Mouse (Mus musculus): ENCODE data around the gene Cav2. TPM values are rescaled to one million over a fixed set of nuclear protein-coding genes. Genes with fewer than 3 reads are reported as not detected.

Gene Cav2
- polyA plus RNA-seq, 1 experiment from 2014 or later = 49.5 TPM

DNA sequence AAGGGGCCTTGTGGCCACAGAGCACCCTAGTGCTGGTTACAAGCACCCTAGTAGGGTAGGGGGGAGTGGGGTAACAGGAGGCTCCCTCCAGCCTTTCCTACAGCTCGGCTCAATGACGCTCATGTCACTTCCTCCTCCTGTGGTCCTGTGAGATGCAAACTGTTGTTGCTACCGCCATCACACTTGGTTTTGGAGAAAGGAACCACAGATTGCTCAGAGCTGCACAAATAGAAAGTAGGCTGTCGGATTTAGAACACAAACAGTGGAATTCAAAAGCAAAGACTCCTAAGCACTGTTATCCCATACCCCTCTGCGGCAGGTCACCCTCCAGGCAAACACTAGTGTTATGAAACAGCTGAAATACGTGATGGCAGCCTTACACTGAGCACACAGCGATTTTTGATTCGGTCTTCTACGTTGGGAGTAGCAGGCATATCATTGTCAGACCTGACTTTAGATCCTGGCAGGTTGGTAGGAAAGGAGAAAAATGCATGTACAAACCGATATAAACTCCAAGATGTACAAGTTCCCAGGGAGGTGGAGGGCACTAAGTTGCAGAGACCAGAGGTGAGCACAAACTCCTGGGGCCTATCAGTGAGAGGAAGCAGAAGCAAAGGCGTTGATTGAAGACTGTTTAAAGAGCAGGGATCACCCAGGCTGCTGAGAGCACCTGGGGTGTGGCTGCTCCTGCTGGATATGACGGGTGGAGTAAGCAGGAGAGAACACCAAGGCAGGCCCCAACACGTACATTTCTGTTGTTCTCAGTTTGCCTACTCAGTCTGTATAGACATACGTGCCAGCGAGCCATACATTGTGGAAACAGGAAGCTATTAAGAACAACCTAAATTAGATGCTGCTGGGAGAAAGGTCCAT, 35.5 kb downstream of the Cav2 start:
- no peaks in the 10 kb centered on the region for H3K9me3 ChIP-seq (ENCODE audit: control insufficient read depth, low read depth, low read length)
- ATAC-seq (ENCODE audit: insufficient number of reproducible peaks, insufficient read depth, low FRiP score, low read depth) = peak; percentile 89
- peaks cover 18% of the 10 kb centered on the region for H3K4me1 ChIP-seq (ENCODE audit: control insufficient read depth, insufficient read depth, low read length)
- H3K4me3 ChIP-seq (ENCODE audit: low read depth, low read length) = no peak overlapping the region
- no peak overlapping the region for H3K4me2 ChIP-seq (replicated peaks; ENCODE audit: low read depth, low read length)
- no peaks in the 10 kb centered on the region for H3K27me3 ChIP-seq (ENCODE audit: control insufficient read depth, insufficient read depth, low read length)
- WGBS = 50% methylated on average over 15 of the region's 15 CpGs
- no peak overlapping the region for H3K9ac ChIP-seq (replicated peaks; ENCODE audit: low read depth, low read length)
- H3K36me3 ChIP-seq (ENCODE audit: control insufficient read depth, insufficient read depth, low read length) = no peaks in the 10 kb centered on the region
- H3K27ac ChIP-seq (ENCODE audit: low read length) = peak overlapping the region; percentile 68; the same call in 1 of the 2 replicates

GRCm38 (mm10) chr6:17317167-17317524, 36.2 kb downstream of the Cav2 start:
- peak; percentile 39; the same call in 1 of the 2 replicates for ATAC-seq (ENCODE audit: insufficient number of reproducible peaks, insufficient read depth, low FRiP score, low read depth)
- peaks cover 18% of the 10 kb centered on the region for H3K4me1 ChIP-seq (ENCODE audit: control insufficient read depth, insufficient read depth, low read length)
- H3K36me3 ChIP-seq (ENCODE audit: control insufficient read depth, insufficient read depth, low read length) = no peaks in the 10 kb centered on the region
- H3K27ac ChIP-seq (ENCODE audit: low read length) = peak overlapping the region; percentile 68; the same call in 1 of the 2 replicates
- H3K9me3 ChIP-seq (ENCODE audit: control insufficient read depth, low read depth, low read length) = no peaks in the 10 kb centered on the region
- no peak overlapping the region for H3K9ac ChIP-seq (replicated peaks; ENCODE audit: low read depth, low read length)
- 9% methylated on average over 1 of the region's 1 CpGs for WGBS
- no peak overlapping the region for H3K4me2 ChIP-seq (replicated peaks; ENCODE audit: low read depth, low read length)
- H3K4me3 ChIP-seq (ENCODE audit: low read depth, low read length) = no peak overlapping the region
- no peaks in the 10 kb centered on the region for H3K27me3 ChIP-seq (ENCODE audit: control insufficient read depth, insufficient read depth, low read length)

- no peak for ATAC-seq (ENCODE audit: insufficient number of reproducible peaks, insufficient read depth, low FRiP score, low read depth)
- Histone ChIP-seq H3K27me3 (ENCODE audit: control insufficient read depth, insufficient read depth, low read length) (no peaks in the 10 kb centered on the region), H3K4me1 (ENCODE audit: control insufficient read depth, insufficient read depth, low read length) (peaks cover 18% of the 10 kb centered on the region), H3K36me3 (ENCODE audit: control insufficient read depth, insufficient read depth, low read length) (no peaks in the 10 kb centered on the region), H3K27ac (ENCODE audit: low read length) (peak overlapping the region; percentile 12; the same call in 1 of the 2 replicates), H3K4me3 (ENCODE audit: low read depth, low read length) (no peak overlapping the region), H3K4me2 (replicated peaks; ENCODE audit: low read depth, low read length) (no peak overlapping the region), H3K9ac (replicated peaks; ENCODE audit: low read depth, low read length) (no peak overlapping the region), H3K9me3 (ENCODE audit: control insufficient read depth, low read depth, low read length) (no peaks in the 10 kb centered on the region)
- 44% methylated on average over 1 of the region's 1 CpGs for WGBS
Observed at GRCm38 (mm10) chr6:17317944-17318343, 37.0 kb downstream of the Cav2 start.

- H3K9ac ChIP-seq (replicated peaks; ENCODE audit: low read depth, low read length) = no peak overlapping the region
- no peak overlapping the region for H3K27ac ChIP-seq (ENCODE audit: low read length)
- H3K27me3 ChIP-seq (ENCODE audit: control insufficient read depth, insufficient read depth, low read length) = no peaks in the 10 kb centered on the region
- H3K4me3 ChIP-seq (ENCODE audit: low read depth, low read length) = no peak overlapping the region
- H3K4me1 ChIP-seq (ENCODE audit: control insufficient read depth, insufficient read depth, low read length) = peaks cover 7% of the 10 kb centered on the region
- H3K9me3 ChIP-seq (ENCODE audit: control insufficient read depth, low read depth, low read length) = no peaks in the 10 kb centered on the region
- H3K4me2 ChIP-seq (replicated peaks; ENCODE audit: low read depth, low read length) = no peak overlapping the region
- no peaks in the 10 kb centered on the region for H3K36me3 ChIP-seq (ENCODE audit: control insufficient read depth, insufficient read depth, low read length)
- WGBS = 74% methylated on average over 6 of the region's 6 CpGs
- ATAC-seq (ENCODE audit: insufficient number of reproducible peaks, insufficient read depth, low FRiP score, low read depth) = no peak
Observed at GRCm38 (mm10) chr6:17321976-17322375, 41.0 kb downstream of the Cav2 start.

DNA sequence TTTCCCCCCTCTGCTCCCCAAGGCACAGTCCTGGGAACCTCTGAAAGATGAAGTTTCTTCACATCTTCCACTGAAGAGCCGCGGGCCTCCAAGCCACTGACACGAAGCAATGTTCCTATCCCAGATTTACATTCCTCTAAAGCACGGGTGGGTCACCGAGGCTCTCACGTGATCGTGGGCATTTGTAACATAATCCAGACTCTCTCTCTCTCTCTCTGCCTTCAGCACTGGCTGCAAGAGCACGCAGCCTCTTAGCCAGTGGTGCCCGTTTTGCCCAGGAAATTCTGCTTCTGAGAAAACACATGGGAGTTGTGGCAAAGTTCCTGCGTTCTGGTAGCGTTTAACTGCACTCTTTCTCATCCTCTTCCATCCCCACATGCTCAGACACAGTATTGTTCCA, 46.2 kb downstream of the Cav2 start:
- Histone ChIP-seq H3K9me3 (ENCODE audit: control insufficient read depth, low read depth, low read length) (no peaks in the 10 kb centered on the region), H3K9ac (replicated peaks; ENCODE audit: low read depth, low read length) (no peak overlapping the region), H3K36me3 (ENCODE audit: control insufficient read depth, insufficient read depth, low read length) (no peaks in the 10 kb centered on the region), H3K27ac (ENCODE audit: low read length) (no peak overlapping the region), H3K4me1 (ENCODE audit: control insufficient read depth, insufficient read depth, low read length) (no peaks in the 10 kb centered on the region; the same call in 1 of the 2 replicates), H3K27me3 (ENCODE audit: control insufficient read depth, insufficient read depth, low read length) (no peaks in the 10 kb centered on the region), H3K4me2 (replicated peaks; ENCODE audit: low read depth, low read length) (no peak overlapping the region), H3K4me3 (ENCODE audit: low read depth, low read length) (no peak overlapping the region)
- 40% methylated on average over 11 of the region's 11 CpGs for WGBS
- ATAC-seq (ENCODE audit: insufficient number of reproducible peaks, insufficient read depth, low FRiP score, low read depth) = no peak

DNA sequence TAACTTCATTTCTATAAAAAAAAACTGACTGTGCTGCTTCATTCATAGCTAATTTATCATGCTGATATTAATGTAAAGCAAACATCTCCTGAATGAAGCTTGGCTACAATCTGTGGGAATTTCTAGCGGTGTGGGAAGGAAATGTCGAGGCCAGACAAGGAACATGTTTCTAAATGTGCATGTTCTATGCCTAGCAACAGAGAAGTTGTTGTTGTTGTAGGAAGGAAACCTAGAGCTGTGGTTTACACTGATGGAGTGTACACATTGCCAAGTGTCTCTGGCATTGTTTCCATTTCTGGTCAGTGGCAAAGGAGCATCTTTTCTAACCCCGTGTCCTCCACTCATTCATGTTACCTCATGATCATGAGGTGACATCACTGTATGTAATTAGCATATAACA, 48.8 kb downstream of the Cav2 start:
- ATAC-seq (ENCODE audit: insufficient number of reproducible peaks, insufficient read depth, low FRiP score, low read depth) = no peak
- H3K4me1 ChIP-seq (ENCODE audit: control insufficient read depth, insufficient read depth, low read length) = no peaks in the 10 kb centered on the region
- WGBS = 59% methylated on average over 3 of the region's 3 CpGs
- H3K4me2 ChIP-seq (replicated peaks; ENCODE audit: low read depth, low read length) = no peak overlapping the region
- no peaks in the 10 kb centered on the region for H3K9me3 ChIP-seq (ENCODE audit: control insufficient read depth, low read depth, low read length)
- no peaks in the 10 kb centered on the region for H3K27me3 ChIP-seq (ENCODE audit: control insufficient read depth, insufficient read depth, low read length)
- no peak overlapping the region for H3K27ac ChIP-seq (ENCODE audit: low read length)
- no peak overlapping the region for H3K9ac ChIP-seq (replicated peaks; ENCODE audit: low read depth, low read length)
- no peak overlapping the region for H3K4me3 ChIP-seq (ENCODE audit: low read depth, low read length)
- H3K36me3 ChIP-seq (ENCODE audit: control insufficient read depth, insufficient read depth, low read length) = no peaks in the 10 kb centered on the region

DNA sequence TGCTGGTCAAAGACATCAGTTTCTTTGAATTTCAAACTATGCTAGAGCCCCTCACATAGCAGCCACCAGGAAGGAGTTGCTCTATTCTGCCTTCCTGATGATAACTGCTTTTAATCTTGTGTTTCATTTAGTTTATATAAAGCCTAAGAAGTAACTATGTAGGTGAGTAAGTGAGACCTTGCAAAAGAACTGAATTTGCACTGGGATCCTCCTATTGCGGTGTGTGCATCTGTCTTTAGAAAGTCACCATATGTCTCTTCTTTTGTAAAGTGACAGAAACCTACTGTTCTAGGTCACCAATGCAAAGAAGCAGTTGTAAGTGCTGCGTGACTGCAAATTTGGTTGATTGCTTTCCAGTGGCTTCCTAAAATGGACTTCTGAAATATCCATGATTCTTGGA, 56.7 kb downstream of the Cav2 start:
- H3K9me3 ChIP-seq (ENCODE audit: control insufficient read depth, low read depth, low read length) = no peaks in the 10 kb centered on the region
- no peak overlapping the region for H3K27ac ChIP-seq (ENCODE audit: low read length)
- WGBS = 91% methylated on average over 2 of the region's 2 CpGs
- no peak overlapping the region for H3K4me2 ChIP-seq (replicated peaks; ENCODE audit: low read depth, low read length)
- H3K4me1 ChIP-seq (ENCODE audit: control insufficient read depth, insufficient read depth, low read length) = no peaks in the 10 kb centered on the region
- H3K9ac ChIP-seq (replicated peaks; ENCODE audit: low read depth, low read length) = no peak overlapping the region
- no peaks in the 10 kb centered on the region for H3K36me3 ChIP-seq (ENCODE audit: control insufficient read depth, insufficient read depth, low read length)
- no peaks in the 10 kb centered on the region for H3K27me3 ChIP-seq (ENCODE audit: control insufficient read depth, insufficient read depth, low read length)
- no peak for ATAC-seq (ENCODE audit: insufficient number of reproducible peaks, insufficient read depth, low FRiP score, low read depth)
- H3K4me3 ChIP-seq (ENCODE audit: low read depth, low read length) = no peak overlapping the region
